Mouse (Mus musculus) lung, postnatal 0 days (tissue): Measurements from ENCODE around the gene Osmr.

Source experiments
- CTCF ChIP-seq: IDR thresholded peaks from 2 replicates; pipeline ENCODE4 v1.5.1; 2016; ENCODE audit warnings: antibody characterized with exemption, mild to moderate bottlenecking
- EP300 ChIP-seq: IDR thresholded peaks from 2 replicates; pipeline ENCODE4 v1.6.1; 2016; ENCODE audit warnings: antibody characterized with exemption, mild to moderate bottlenecking, control low read depth

DNA sequence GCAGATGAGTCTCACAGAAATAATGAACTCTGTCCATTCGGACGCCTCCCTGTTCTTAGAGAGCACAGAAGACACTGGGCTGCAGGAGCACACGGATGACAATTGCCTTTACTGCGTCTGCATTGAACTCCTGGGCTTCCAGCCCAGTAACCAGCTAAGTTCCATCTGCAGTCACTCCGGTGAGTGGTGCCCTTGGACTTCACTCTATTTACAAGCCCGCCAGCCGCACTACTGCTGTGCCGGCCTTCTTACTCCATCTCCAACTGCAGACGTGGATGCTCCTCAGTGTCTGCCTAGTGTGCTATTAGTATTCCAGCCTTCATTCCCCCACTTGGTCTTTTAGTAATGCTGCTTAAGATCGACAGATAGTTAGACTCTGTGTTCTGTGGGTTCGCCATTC is 83.1 kb downstream of the Osmr start:
- TF ChIP-seq CTCF (no peak), EP300 (no peak)
